Mouse (Mus musculus) MEL (cell line): Measurements from ENCODE around the gene Mcm9. TPM values are rescaled to one million over a fixed set of nuclear protein-coding genes. Genes with fewer than 3 reads are reported as not detected.
A peak's percentile ranks its signal among the peaks of the same experiment; 100 is the strongest.

ENCODE experiments used
- DNase-seq: peaks from one replicate; pipeline ENCODE4 v3.0.0; 2011; ENCODE audit warnings: low read depth, low spot score
- H3K27ac ChIP-seq: 2 replicates; pipeline ENCODE4 v1.5.1; 2012; ENCODE audit warnings: low read depth, mild to moderate bottlenecking, control low read depth, low read length, moderate library complexity; ENCODE audit not compliant: control insufficient read depth
- H3K27me3 ChIP-seq, 2 experiments: fragments of 150-350 bp in 1 of 2; sonication (generic) in 1 of 2; 2 replicates each; pipeline ENCODE4 v1.6.1; 2012; ENCODE audit warnings: low read length in 2 of 2, mild to moderate bottlenecking in 2 of 2, improper control_type of control experiment in 1 of 2, moderate library complexity in 1 of 2; ENCODE audit not compliant: insufficient read depth in 2 of 2, control insufficient read depth in 1 of 2
- H3K36me3 ChIP-seq, 2 experiments: 2 replicates each; pipeline ENCODE4 v1.6.1; 2012 to 2014; ENCODE audit warnings: low read length in 2 of 2, improper control_type of control experiment in 1 of 2, inconsistent platforms in 1 of 2, mild to moderate bottlenecking in 1 of 2; ENCODE audit not compliant: insufficient read depth in 2 of 2, control insufficient read depth in 1 of 2
- H3K4me1 ChIP-seq, 2 experiments: fragments of 150-350 bp in 1 of 2; sonication (generic) in 1 of 2; 2 replicates each; pipeline ENCODE4 v1.6.1; 2012; ENCODE audit warnings: low read length in 2 of 2, improper control_type of control experiment in 1 of 2, mild to moderate bottlenecking in 1 of 2; ENCODE audit not compliant: insufficient read depth in 2 of 2, control insufficient read depth in 1 of 2
- H3K4me3 ChIP-seq, 2 experiments: fragments of 150-350 bp in 1 of 2; sonication (generic) in 1 of 2; 2 replicates each; pipeline ENCODE4 v1.5.1; 2012; ENCODE audit warnings: low read depth in 2 of 2, low read length in 2 of 2, mild to moderate bottlenecking in 2 of 2, moderate library complexity in 2 of 2, control low read depth in 1 of 2, improper control_type of control experiment in 1 of 2; ENCODE audit not compliant: control insufficient read depth in 1 of 2, insufficient read depth in 1 of 2
- H3K79me2 ChIP-seq: 2 replicates; pipeline ENCODE4 v1.6.1; 2012; ENCODE audit warnings: mild to moderate bottlenecking, low read length, moderate library complexity; ENCODE audit not compliant: control insufficient read depth, poor library complexity, insufficient read depth
- H3K9ac ChIP-seq: 2 replicates; pipeline ENCODE4 v1.6.1; 2012; ENCODE audit warnings: low read depth, mild to moderate bottlenecking, control low read depth, low read length, moderate library complexity; ENCODE audit not compliant: control insufficient read depth, poor library complexity, severe bottlenecking
- H3K9me3 ChIP-seq: fragments of 150-350 bp; sonication (generic); replicated peaks from 2 replicates; pipeline ENCODE4 v1.6.1; 2012; ENCODE audit warnings: mild to moderate bottlenecking, low read length, improper control_type of control experiment, moderate library complexity; ENCODE audit not compliant: insufficient read depth
- CTCF ChIP-seq, 3 experiments: IDR thresholded peaks in 2 of 3; conservative IDR thresholded peaks in 1 of 3; 2 replicates each; pipeline ENCODE4 v1.5.1; 2011 to 2012; ENCODE audit warnings: low read length in 3 of 3, low read depth in 2 of 3, mild to moderate bottlenecking in 2 of 3, improper control_type of control experiment in 1 of 3, inconsistent platforms in 1 of 3, mixed read lengths in 1 of 3, moderate library complexity in 1 of 3; ENCODE audit not compliant: control insufficient read depth in 1 of 3, insufficient read depth in 1 of 3, poor library complexity in 1 of 3, severe bottlenecking in 1 of 3
- EP300 ChIP-seq, 2 experiments: IDR thresholded peaks; 2 replicates each; pipeline ENCODE4 v1.6.1; 2011; ENCODE audit warnings: improper control_type of control experiment in 2 of 2, low read length in 2 of 2, low read depth in 1 of 2, mild to moderate bottlenecking in 1 of 2
- GABPA ChIP-seq: IDR thresholded peaks from 2 replicates; pipeline ENCODE4 v1.6.1; 2012; ENCODE audit warnings: low read depth, mild to moderate bottlenecking, inconsistent platforms, low read length, improper control_type of control experiment, moderate library complexity
- GATA1 ChIP-seq: IDR thresholded peaks from 2 replicates; pipeline ENCODE4 v1.6.1; 2011; ENCODE audit warnings: low read depth, low read length, improper control_type of control experiment
- JUND ChIP-seq: IDR thresholded peaks from 2 replicates; pipeline ENCODE4 v1.6.1; 2011; ENCODE audit warnings: low read depth, mild to moderate bottlenecking, improper control_type of control experiment, low read length
- MAFK ChIP-seq: IDR thresholded peaks from 2 replicates; pipeline ENCODE4 v1.6.1; 2011; ENCODE audit warnings: low read depth, mild to moderate bottlenecking, low read length, improper control_type of control experiment, borderline replicate concordance
- MAX ChIP-seq: IDR thresholded peaks from 2 replicates; pipeline ENCODE4 v1.6.1; 2011; ENCODE audit warnings: low read length, improper control_type of control experiment
- MAZ ChIP-seq: IDR thresholded peaks from 2 replicates; pipeline ENCODE4 v1.6.1; 2012; ENCODE audit warnings: low read depth, mild to moderate bottlenecking, inconsistent platforms, low read length, improper control_type of control experiment
- MXI1 ChIP-seq: IDR thresholded peaks from 2 replicates; pipeline ENCODE4 v1.6.1; 2011; ENCODE audit warnings: mild to moderate bottlenecking, low read depth, low read length, improper control_type of control experiment
- MYB ChIP-seq: IDR thresholded peaks from 2 replicates; pipeline ENCODE4 v1.6.1; 2011; ENCODE audit warnings: mild to moderate bottlenecking, low read depth, low read length, improper control_type of control experiment
- MYC ChIP-seq: IDR thresholded peaks from 2 replicates; pipeline ENCODE4 v1.6.1; 2011; ENCODE audit warnings: low read depth, mild to moderate bottlenecking, low read length, improper control_type of control experiment, moderate library complexity
- NELFE ChIP-seq: IDR thresholded peaks from 2 replicates; pipeline ENCODE4 v1.6.1; 2011; ENCODE audit warnings: low read depth, low read length, improper control_type of control experiment
- NRF1 ChIP-seq: IDR thresholded peaks from 2 replicates; pipeline ENCODE4 v1.6.1; 2014; ENCODE audit warnings: low read depth, mild to moderate bottlenecking, inconsistent platforms, low read length, improper control_type of control experiment, moderate library complexity; ENCODE audit not compliant: poor library complexity, insufficient read depth, severe bottlenecking
- POLR2A ChIP-seq, 2 experiments: IDR thresholded peaks; 2 replicates each; pipeline ENCODE4 v1.6.1; 2011 to 2012; ENCODE audit warnings: low read length in 2 of 2, mild to moderate bottlenecking in 2 of 2, control low read depth in 1 of 2, improper control_type of control experiment in 1 of 2, low read depth in 1 of 2, moderate library complexity in 1 of 2; ENCODE audit not compliant: control insufficient read depth in 1 of 2, insufficient read depth in 1 of 2, poor library complexity in 1 of 2
- POLR2AphosphoS2 ChIP-seq: IDR thresholded peaks from 2 replicates; pipeline ENCODE4 v1.6.1; 2011; ENCODE audit warnings: low read length, improper control_type of control experiment
- POLR2AphosphoS5 ChIP-seq: IDR thresholded peaks from 2 replicates; pipeline ENCODE4 v1.6.1; 2012; ENCODE audit warnings: low read depth, borderline replicate concordance, mild to moderate bottlenecking, inconsistent platforms, low read length, moderate library complexity, mixed read lengths
- RAD21 ChIP-seq: IDR thresholded peaks from 2 replicates; pipeline ENCODE4 v1.6.1; 2011; ENCODE audit warnings: mild to moderate bottlenecking, low read depth, low read length, improper control_type of control experiment
- RCOR1 ChIP-seq: IDR thresholded peaks from 2 replicates; pipeline ENCODE4 v1.6.1; 2012; ENCODE audit warnings: low read depth, mild to moderate bottlenecking, inconsistent platforms, low read length, improper control_type of control experiment
- SIN3A ChIP-seq: IDR thresholded peaks from 2 replicates; pipeline ENCODE4 v1.6.1; 2012; ENCODE audit warnings: low read length, improper control_type of control experiment, inconsistent platforms
- SMC3 ChIP-seq: IDR thresholded peaks from 2 replicates; pipeline ENCODE4 v1.6.1; 2011; ENCODE audit warnings: low read depth, low read length, improper control_type of control experiment
- TAL1 ChIP-seq: IDR thresholded peaks from 2 replicates; pipeline ENCODE4 v1.6.1; 2012; ENCODE audit warnings: mild to moderate bottlenecking, inconsistent platforms, low read length, moderate library complexity, mixed read lengths
- TBP ChIP-seq: IDR thresholded peaks from 2 replicates; pipeline ENCODE4 v1.8.0; 2011; ENCODE audit warnings: low read depth, low read length, improper control_type of control experiment
- TCF12 ChIP-seq: IDR thresholded peaks from 2 replicates; pipeline ENCODE4 v1.6.1; 2014; ENCODE audit warnings: low read depth, mild to moderate bottlenecking, inconsistent platforms, low read length, improper control_type of control experiment, moderate library complexity
- USF1 ChIP-seq: IDR thresholded peaks from 2 replicates; pipeline ENCODE4 v1.6.1; 2014; ENCODE audit warnings: low read depth, mild to moderate bottlenecking, inconsistent platforms, low read length, improper control_type of control experiment, moderate library complexity
- ZC3H11A ChIP-seq: IDR thresholded peaks from 2 replicates; pipeline ENCODE4 v1.6.1; 2012; ENCODE audit warnings: low read depth, mild to moderate bottlenecking, inconsistent platforms, low read length, improper control_type of control experiment
- ZNF384 ChIP-seq: IDR thresholded peaks from 2 replicates; pipeline ENCODE4 v1.6.1; 2012; ENCODE audit warnings: low read depth, mild to moderate bottlenecking, inconsistent platforms, low read length, improper control_type of control experiment
- polyA plus RNA-seq, 2 experiments: library from polyadenylated mRNA; stranded (reverse) in 1 of 2; unstranded in 1 of 2; fragments of >175 nt in 1 of 2; fragments of >200 nt in 1 of 2; gene quantifications; 2 replicates each; pipeline versions ENCODE4 v1.2.1 to v1.2.4; 2012; ENCODE audit warnings: low replicate concordance in 2 of 2, low read depth in 1 of 2; ENCODE audit not compliant: insufficient read length in 2 of 2, insufficient read depth in 1 of 2, missing spikeins in 1 of 2
- total RNA-seq: library from RNA; depleted of rRNA; stranded (reverse); fragments of 300-350 nt; gene quantifications from 2 replicates; pipeline ENCODE4 v1.2.3, GENCODE M21; 2012

Gene Mcm9
- total and polyA plus RNA-seq, 3 experiments, result 5.3 to 12.6 TPM; not detected in 1

GRCm38 (mm10) chr10:53596677-53597120 is 33.5 kb downstream of the Mcm9 start, which contains the start of gene Asf1a (continued):
- TF ChIP-seq TCF12 (peak; percentile 67; the same call in 1 of the 2 replicates), RCOR1 (no peak), SMC3 (no peak)

- H3K79me2 ChIP-seq, result peaks cover 35% of the 10 kb centered on the region
- H3K9ac ChIP-seq, result peak overlapping the region; percentile 88
- peaks cover 4 to 33% of the 10 kb centered on the region in 2 experiments for H3K36me3 ChIP-seq
- H3K27ac ChIP-seq, result peak overlapping the region; percentile 100
- no peaks in the 10 kb centered on the region for H3K9me3 ChIP-seq
- H3K27me3 ChIP-seq, result no peaks in the 10 kb centered on the region
- peaks cover 10 to 12% of the 10 kb centered on the region in 2 experiments for H3K4me1 ChIP-seq
- TF ChIP-seq TBP (peak; percentile 44), RAD21 (no peak), ZC3H11A (0 out of 2 replicates have a peak, but pooled peaks have one; percentile 11), MYB (no peak), POLR2AphosphoS5 (peak; percentile 16; the same call in 1 of the 2 replicates), NRF1 (0 out of 2 replicates have a peak, but pooled peaks have one; percentile 33), POLR2A (IDR thresholded peaks at IDR 0.05; ENCODE audit: control insufficient read depth in 1 of 2, insufficient read depth in 1 of 2, low read depth in 1 of 2, low read length in 2 of 2, poor library complexity in 1 of 2) (peak in 1 of 2 experiments; percentile 62; a peak in 3 of 4 replicates), GATA1 (0 out of 2 replicates have a peak, but pooled peaks have one; percentile 4), TCF12 (no peak; the same call in 1 of the 2 replicates), MAZ (peak; percentile 19; the same call in 1 of the 2 replicates), CTCF (IDR thresholded peaks at IDR 0.05 in 2 of 3, conservative IDR thresholded peaks at IDR 0.05 in 1 of 3; ENCODE audit: control insufficient read depth in 1 of 3, insufficient read depth in 1 of 3, low read depth in 2 of 3, low read length in 3 of 3, poor library complexity in 1 of 3, severe bottlenecking in 1 of 3) (no peak), MXI1 (peak; percentile 84), NELFE (peak; percentile 58), MAX (peak; percentile 12; the same call in 1 of the 2 replicates), USF1 (no peak), GABPA (no peak), TAL1 (peak; percentile 46), ZNF384 (peak; percentile 55), SIN3A (peak; percentile 50), EP300 (IDR thresholded peaks at IDR 0.05; ENCODE audit: low read depth in 1 of 2, low read length in 2 of 2) (peak in 1 of 2 experiments; percentile 4; a peak in 1 of 4 replicates), MAFK (no peak), POLR2AphosphoS2 (peak; percentile 82), MYC (0 out of 2 replicates have a peak, but pooled peaks have one; percentile 55), JUND (no peak)
- peak overlapping the region; percentile 75 to 87 for H3K4me3 ChIP-seq
- DNase-seq, result peak; percentile 91
These were observed 34.2 kb downstream of the Mcm9 start for GRCm38 (mm10) chr10:53595744-53596676.
